Mouse (Mus musculus) spleen, adult 2 months (tissue): ENCODE results near the gene Hist1h2bm.

Source experiments
- CTCF ChIP-seq: fragments of 200-500 bp; IDR thresholded peaks from 2 replicates; pipeline ENCODE4 v1.5.1; 2011; ENCODE audit warnings: mild to moderate bottlenecking, inconsistent platforms; ENCODE audit not compliant: insufficient read depth, insufficient read length, insufficient replicate concordance; ENCODE audit errors: extremely low read depth
- POLR2A ChIP-seq: fragments of 200-500 bp; IDR thresholded peaks from 2 replicates; pipeline ENCODE4 v1.6.1; 2011; ENCODE audit warnings: low read depth, low read length, inconsistent platforms

GRCm38 (mm10) chr13:21722993-21723836 lies 1.4 kb downstream of the Hist1h2bm start:
- TF ChIP-seq POLR2A, result no peak
- TF ChIP-seq CTCF, result no peak
